Mouse (Mus musculus) thymus, adult 2 months (tissue): ENCODE measurements around the gene Rab2b.

Experiments
- CTCF ChIP-seq: fragments of 200-500 bp; IDR thresholded peaks from 2 replicates; pipeline ENCODE4 v1.5.1; 2012; ENCODE audit warnings: mild to moderate bottlenecking, control low read depth, low read length, moderate library complexity, borderline replicate concordance; ENCODE audit not compliant: control insufficient read depth, poor library complexity, insufficient read depth; ENCODE audit errors: extremely low read depth
- POLR2A ChIP-seq: fragments of 200-500 bp; IDR thresholded peaks from 2 replicates; pipeline ENCODE4 v1.6.1; 2012; ENCODE audit warnings: mild to moderate bottlenecking, low read length, control low read depth, moderate library complexity; ENCODE audit not compliant: control insufficient read depth, poor library complexity, insufficient read depth; ENCODE audit errors: extremely low read depth

GRCm38 (mm10) chr14:52327375-52327901 lies 48.1 kb upstream of the Rab2b start:
- TF ChIP-seq POLR2A (no peak), CTCF (no peak)
